Mouse (Mus musculus) retina, embryonic 14.5 days (tissue): ENCODE data around the gene H60b.
"Not testable (repeated sequence)": the region's sequence is repeated elsewhere in the genome, so short reads cannot be mapped to it uniquely, and the experiment has no call there.

Source experiments
- DNase-seq: peaks from one replicate; pipeline ENCODE4 v3.0.0-alpha.2; 2015; ENCODE audit warnings: low spot score

H60b gene

DNA sequence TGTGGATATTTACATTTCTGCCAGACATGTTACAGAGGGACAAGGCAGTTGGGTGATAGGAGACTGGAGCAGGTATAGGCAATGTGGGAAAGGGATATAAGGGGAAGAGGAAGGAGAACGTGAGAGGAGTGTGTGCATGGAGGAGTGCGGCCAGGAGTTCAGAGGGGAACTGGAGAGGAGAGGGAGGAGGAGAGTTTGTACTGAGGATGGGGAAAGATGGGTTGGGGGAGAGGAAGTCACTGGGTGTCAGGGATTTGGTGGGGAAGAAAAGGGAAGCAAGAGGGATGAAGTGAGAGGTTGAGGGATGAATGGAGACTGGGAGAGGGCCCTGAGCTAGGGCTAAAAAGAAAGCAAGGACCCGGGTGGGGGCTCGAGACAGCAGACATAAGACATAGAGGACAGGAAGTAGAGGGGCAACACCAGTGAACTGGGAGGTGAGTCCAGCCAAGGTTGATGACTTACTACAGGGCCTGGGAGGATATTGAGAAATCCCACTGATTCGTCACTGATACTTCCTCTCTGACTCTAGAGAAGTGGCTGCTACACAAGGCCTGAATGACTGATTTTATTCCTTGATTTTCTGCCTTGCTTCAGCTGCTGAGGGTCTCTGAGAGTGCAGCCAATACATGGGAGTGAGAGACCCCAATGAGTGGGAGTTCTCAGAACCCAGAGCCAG lies 7.1 kb downstream of the H60b start:
- not testable (repeated sequence) for DNase-seq

DNA sequence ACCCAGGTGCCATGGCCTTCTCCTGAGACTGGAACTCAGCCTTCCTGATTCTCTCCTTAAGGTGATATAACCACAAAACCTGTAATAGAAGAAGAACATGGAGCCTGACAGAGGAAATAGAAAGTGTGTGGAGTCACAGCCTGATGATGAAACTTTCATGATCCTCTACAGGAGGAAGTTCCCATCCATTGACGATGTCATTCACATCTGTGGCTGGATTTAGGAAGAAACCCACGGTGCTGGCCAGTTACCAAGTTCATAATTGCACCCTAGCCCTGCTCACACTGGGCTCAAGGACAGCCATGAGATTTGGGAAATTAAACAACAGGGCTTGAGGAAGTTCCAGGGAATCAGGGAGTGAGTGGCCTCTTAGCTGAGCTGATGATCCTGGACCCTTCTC lies 7.6 kb downstream of the H60b start:
- not testable (repeated sequence) for DNase-seq

DNA sequence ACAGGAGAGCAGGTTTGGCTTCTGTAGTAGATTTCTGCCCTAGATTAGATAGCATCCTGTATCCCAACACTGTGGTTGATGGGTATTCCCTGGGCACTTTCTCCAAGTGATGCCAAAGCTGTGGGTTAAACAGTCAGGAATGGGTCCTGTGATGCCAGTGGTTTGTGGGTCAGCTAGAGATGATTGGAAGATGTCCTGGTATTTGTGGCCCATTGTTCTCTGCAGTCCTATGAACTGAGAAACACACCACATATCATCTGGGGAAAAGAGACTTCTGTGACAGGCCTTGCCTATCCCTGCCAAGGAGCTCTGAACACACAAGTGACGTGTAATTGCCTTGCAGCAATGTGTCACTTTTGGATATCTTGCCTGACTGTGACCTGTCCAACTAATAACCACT lies 8.7 kb downstream of the H60b start:
- DNase-seq: not testable (repeated sequence)

- DNase-seq: not testable (repeated sequence)
Measured at GRCm38 (mm10) chr10:22169116-22169515, 10.7 kb downstream of the H60b start.

GRCm38 (mm10) chr10:22172431-22173334 lies 14.3 kb downstream of the H60b start:
- not testable (repeated sequence) for DNase-seq

DNA sequence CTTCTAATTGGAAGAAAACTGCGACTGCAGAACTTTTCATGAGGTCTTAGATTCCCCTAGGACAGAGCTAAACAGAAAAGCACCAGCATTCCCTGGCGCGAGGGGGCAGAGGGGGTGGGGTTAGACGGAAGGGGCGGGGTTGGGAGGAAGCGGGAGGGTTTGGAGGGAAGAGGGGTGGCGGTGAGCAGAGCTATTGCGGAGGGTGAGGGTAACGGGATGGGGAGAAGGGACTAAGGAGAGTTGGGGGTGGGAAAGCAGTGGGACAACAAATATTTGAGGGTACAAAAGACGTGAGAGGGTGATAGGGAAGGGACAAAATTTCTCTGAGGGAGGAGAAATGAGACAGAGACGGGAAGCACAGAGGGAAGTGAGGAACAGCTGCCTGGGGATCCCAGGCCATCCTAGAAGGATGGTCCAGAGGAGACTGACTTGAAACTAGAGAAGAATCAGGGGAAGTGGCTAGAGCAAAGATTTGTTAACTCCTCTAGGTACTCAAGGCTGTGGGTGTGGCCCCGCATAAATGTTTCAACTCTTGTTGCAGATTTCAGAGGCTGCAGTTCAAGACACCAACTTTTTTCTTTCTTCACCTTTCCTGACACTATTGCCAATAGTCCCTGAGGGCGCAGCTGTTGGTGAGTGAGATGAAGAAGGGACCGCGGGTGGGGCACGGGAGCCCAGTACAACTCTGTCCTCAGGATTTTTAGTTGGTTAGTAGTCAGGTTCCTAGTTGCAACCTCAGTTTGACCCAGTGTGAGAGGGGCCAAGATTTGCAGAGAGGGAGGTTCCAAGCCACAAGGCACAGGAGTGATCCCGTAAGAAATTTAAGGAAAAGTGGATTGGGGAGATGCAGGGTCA lies 15.2 kb downstream of the H60b start:
- DNase-seq: not testable (repeated sequence)

GRCm38 (mm10) chr10:22174190-22174487 lies 15.8 kb downstream of the H60b start:
- DNase-seq: not testable (repeated sequence)

DNA sequence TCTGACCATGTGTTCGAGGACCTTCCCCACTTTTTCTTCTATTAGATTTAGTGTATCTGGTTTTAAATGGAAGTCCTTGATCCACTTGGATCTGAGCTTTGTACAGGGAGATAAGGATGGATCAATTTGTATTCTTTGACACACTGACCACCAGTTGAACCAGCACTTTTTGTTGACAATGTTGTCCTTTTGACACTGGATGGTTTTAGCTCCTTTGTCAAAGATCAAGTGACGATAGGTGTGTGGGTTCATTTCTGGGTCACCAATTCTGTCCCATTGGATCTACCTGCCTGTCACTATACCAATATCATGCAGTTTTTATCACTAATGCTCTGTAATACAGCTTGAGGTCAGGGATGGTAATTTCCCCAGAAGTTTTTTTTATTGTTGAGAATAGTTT lies 18.1 kb downstream of the H60b start:
- DNase-seq: not testable (repeated sequence)

DNA sequence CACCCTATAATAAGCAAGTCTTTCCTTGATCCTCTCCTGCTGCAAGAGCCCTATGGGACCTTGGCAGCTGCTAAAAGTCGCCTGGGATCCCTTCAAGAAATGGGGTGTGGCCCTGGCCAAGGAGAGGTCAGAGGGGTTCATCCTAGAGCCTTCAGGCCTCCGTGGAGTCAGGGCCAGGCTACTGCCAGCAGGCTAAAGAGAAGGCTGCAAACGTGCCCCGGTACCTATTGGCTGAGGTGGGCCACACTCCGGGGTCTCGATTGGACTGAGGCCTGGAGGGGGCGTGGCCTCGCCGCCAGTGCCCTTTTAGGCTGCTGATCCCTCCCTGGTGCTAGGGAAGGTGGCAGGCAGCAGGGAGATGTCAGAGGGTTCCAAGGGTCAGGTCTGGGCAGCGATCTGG lies 32.6 kb downstream of the H60b start:
- DNase-seq: peak; percentile 30

- DNase-seq: not testable (repeated sequence)
Measured at GRCm38 (mm10) chr10:22201352-22201751, 43.0 kb downstream of the H60b start.

DNA sequence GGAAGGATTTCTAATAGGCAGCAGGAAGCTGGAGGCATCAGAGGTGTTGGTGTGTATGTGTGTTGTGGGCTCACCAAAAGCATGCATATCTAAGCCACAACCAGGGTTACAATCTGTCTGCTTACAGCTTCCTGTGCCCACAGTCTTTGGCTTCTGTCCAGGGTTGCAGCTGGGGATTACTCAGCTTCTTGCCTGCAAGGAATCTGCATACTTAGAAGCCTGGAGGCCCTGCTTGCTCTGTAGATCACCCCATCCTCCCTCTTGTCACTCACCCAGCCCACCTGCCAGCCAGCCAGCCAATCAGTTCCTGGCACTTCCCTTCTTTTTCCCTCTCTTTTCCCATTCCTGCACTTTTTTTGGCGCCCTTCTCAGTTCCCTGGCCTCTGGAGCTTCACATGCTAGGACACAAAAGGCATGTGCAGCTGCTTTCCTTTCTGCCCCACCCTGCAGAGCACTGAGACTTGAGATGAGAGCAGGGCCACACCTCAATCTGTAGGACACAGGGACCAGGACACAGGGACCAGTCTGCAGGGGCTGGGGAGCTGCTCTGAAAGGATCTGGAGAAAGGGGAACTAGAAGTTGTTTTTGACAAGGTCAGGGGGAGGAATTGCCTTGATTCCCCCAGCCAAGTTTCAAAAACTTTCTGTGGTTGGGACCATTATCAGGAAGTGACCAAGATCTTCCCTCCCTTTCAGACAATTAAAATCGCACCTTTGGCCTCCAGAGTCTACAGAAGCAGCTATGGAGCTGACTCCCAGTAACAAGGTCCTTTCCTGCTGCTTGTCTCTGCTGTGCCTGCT lies 44.6 kb downstream of the H60b start:
- DNase-seq: not testable (repeated sequence)

GRCm38 (mm10) chr10:22206443-22206842 lies 48.1 kb downstream of the H60b start:
- DNase-seq: not testable (repeated sequence)

DNA sequence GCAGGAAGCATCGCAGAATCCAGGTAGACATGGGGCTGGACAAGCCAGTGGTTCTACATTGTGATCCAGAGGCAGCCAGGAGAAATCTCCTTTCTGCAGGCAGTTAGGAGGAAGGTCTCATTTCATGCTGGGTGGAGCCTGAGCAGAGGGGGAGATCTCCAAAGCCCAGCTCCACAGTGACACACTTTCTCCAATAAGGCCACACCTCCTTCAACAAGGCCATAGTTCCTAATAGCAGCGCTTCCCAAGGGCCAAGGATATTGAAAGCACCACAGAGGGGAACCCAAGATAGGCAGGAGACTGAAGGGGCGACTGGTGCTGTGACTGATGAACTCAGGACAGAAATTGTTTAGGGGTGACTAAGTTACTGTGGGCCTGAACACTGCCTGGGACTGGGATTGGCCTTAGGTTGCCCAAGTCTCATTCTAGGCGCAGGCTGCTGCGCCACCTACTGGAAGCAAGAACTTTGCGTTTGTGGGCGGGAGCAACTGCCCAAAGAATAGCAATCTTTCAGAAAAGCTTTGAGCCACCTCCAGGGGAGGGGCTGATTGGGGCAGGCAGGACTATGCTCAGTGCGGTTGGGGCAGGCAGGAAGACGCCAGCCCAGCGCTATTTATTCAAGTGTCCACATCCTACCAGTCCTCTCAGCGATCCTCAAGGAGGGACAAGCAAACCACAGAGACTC lies 53.8 kb downstream of the H60b start:
- DNase-seq: peak; percentile 50

GRCm38 (mm10) chr10:22223474-22224349 lies 65.3 kb downstream of the H60b start:
- not testable (repeated sequence) for DNase-seq

DNA sequence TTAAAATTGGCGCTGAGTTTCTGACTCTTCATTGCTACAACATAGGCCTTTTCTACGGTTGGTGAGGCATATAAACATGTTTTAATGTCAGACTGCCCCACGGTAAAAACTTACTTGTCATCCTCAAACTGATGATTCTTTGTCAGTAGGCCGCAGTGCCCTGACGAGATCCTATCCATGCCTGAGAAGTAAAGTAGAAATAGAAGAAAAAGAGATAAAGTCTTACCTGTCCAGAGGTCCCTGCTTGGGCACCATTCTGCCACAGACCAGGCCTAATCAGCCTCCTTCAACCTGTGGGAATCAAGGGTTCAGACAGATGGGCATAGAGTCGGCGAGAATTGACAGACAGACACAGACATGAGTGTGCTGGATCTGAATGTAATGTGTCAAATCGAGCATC lies 106.7 kb downstream of the H60b start:
- no peak for DNase-seq

GRCm38 (mm10) chr10:22270879-22271786 lies 112.7 kb downstream of the H60b start:
- not testable (repeated sequence) for DNase-seq

GRCm38 (mm10) chr10:22272914-22273683 lies 114.7 kb downstream of the H60b start:
- DNase-seq: peak; percentile 40

GRCm38 (mm10) chr10:22273684-22274305 lies 115.4 kb downstream of the H60b start:
- DNase-seq: peak; percentile 27
